Mouse (Mus musculus) urinary bladder, postnatal 0 days (tissue): ENCODE measurements around the gene Degs1. TPM values are rescaled to one million over a fixed set of nuclear protein-coding genes. Genes with fewer than 3 reads are reported as not detected.

Source experiments
- polyA plus RNA-seq: library from polyadenylated mRNA; unstranded; fragments of >200 nt; fragmentation: Nextera tagmentation; extraction: Ambion mirVana; gene quantifications from 2 replicates; pipeline ENCODE4 v1.2.1, GENCODE M21; 2015

Degs1 gene
- 144 and 161 TPM in 2 replicates for polyA plus RNA-seq

GRCm38 (mm10) chr1:182282091-182283075 lies at the start of gene Degs1:
TSS of gene Degs1 (minus strand) at chr1:182282804.

Other genes with a start within 250 kb of the Degs1 start
- gene Srp9, start 158.1 kb downstream of the Degs1 start, polyA plus RNA-seq, result 136 and 168 TPM in 2 replicates
- not detected in 2 replicates for gene Vmn1r1, start 118.3 kb downstream of the Degs1 start, polyA plus RNA-seq
- 11.3 and 11.7 TPM in 2 replicates for gene Fbxo28, start 58.8 kb upstream of the Degs1 start, polyA plus RNA-seq
- gene Trp53bp2, start 126.4 kb upstream of the Degs1 start, polyA plus RNA-seq, result 10.7 and 12.4 TPM in 2 replicates
- 116 and 146 TPM in 2 replicates for gene Capn2, start 234.8 kb upstream of the Degs1 start, polyA plus RNA-seq